Mouse (Mus musculus): ENCODE measurements around the gene Srcin1.

DNA sequence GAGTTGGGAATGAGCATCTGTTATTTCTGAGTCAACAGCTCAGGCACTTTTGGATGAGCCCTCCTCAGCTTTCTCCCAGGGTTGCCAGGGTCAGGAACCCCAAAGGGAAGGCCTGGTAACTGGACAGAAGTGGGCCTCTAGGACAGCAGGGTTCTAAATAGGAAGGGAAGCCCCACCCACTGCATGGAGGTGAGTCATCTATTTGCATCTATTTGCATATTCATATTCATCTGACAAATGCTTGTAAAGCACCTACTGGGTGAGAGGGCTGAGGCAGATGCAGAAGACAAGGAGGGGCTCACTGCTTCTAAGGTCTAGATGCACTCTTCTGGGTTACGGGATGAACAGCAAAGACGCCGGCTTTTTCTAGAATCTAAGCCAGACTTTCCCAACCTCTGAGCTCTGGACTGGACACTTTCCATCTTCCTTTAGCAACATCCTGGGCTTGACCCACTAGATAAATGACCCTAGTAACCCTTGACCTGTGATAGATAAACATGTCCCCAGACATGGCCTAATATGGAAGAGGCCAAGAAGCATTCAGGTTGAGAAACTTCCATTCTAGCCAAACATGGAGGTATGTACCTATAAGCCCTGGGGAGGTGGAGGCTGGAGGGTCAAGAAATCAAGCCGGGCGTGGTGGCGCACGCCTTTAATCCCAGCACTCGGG lies 31.2 kb upstream of the Srcin1 start:
- TF ChIP-seq CTCF (IDR thresholded peaks at IDR 0.05; ENCODE audit: low read depth, low read length) (no peak), GATA1 (IDR thresholded peaks at IDR 0.05; ENCODE audit: borderline replicate concordance, low read length) (no peak), POLR2AphosphoS5 (IDR thresholded peaks at IDR 0.05; ENCODE audit: insufficient replicate concordance, low read depth, low read length) (no peak), TAL1 (conservative IDR thresholded peaks at IDR 0.05; ENCODE audit: low read depth, low read length) (no peak), GATA2 (IDR thresholded peaks at IDR 0.05; ENCODE audit: borderline replicate concordance, low read depth, low read length) (no peak)
